Mouse (Mus musculus): ENCODE measurements around the gene Krt222.

Gene Krt222

DNA sequence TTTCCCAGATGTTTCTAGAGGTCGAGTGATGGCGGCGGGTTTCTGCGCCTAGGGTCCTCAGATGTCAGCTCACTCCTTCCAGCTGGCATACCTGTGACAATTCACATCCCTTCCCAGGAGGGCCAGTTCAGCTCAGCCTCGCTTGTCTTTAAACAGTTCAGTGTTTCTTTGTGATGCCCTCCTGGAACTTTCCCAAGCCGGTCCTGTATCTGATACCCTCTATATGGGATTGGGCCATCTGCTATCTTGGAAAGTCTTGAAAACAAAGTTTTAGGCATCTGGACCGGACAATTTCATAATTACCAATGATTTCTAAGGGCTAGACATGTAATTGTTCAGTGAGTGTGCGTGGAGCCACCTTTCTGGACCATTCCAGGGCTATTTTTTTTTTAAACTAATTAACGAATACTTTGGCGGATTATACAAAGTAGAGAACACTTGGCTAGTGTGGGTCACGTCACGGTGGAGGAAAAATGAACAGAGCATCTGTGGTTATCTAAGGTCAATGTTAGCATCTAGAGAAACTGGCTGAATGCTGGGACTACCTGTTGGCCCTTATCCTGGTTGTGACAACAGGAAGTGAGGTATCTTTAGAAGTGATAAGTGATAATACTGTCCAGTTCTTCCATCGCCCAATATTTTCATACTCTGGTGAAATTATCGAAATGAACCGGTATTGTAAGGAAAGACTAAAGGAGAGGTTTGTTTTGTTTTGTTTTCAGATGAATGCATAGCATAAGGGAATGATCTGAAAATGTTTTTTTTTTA is 12.7 kb downstream of the Krt222 start:
- no peak for DNase-seq

DNA sequence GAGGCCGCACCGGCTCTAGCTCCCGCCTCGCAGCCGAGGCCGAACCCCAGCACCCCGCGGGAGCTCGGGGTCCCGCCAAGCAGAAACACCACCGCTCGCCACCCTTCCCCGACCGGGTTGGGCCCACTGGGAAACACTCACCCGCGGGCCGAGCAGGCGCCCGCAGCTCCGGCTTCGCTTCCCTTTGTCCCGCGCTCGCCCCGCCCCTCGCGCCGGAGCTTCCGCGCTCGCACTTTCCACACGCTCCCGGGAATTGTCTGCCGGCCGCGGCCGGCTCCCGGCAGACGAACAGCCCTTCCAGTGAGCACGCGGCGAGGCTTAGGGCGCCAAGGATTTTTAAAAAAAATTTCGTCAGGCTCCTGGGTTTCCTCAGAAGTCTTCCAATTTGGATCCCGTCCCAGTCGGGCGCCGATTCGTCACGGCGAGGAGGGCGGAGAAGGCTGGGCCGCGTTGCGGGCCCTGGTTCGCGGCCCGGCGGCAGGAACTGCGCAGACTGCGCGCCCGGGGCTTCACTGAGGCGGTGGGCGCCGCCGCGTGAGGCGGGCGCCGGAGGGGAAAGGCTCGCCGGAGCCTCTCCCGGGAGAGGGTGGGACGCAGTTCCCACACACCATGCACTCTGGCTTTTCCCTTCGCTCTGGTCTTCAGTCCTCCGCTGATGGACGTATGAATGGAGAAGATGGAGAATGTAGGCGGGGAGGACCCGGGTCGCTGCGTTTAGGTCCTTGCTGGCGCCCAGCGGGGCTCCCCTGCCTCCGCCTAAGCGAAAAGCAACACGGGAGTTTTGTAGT is 13.4 kb downstream of the Krt222 start, which contains the start of gene Smarce1:
Smarce1 (minus strand) TSS at position 757 of the 788 bp plus-strand sequence.
- DNase-seq: peak; percentile 92

DNA sequence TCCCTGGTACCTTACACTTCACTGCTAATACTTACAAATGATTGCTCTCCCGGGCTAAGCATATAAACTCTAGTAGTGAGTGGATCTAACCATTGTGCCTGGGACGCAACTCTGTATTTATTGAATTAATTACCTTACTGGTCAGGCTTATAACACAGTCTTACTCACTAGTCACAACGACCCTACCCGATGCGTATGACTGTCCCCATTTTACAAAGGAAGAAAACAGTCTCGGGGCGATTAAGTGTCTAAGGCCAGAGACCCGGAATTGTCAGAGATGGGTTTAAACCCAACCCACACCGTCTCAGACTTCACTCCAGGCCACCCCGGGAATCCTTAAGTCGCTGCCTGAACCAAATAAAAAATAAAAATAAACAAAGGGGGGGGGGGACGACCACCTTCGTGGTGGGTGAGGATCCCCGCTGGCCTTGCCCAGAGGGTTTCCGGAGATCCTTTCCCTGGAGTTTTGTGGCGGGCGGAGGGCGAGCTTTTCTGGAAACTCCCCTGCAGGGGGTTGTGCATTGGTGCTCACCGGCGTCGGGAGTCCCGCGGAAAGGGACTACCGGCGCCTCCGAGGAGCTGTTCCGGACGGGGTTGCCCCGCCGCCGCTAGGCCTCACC is 14.1 kb downstream of the Krt222 start:
- peak; percentile 45 for DNase-seq

DNA sequence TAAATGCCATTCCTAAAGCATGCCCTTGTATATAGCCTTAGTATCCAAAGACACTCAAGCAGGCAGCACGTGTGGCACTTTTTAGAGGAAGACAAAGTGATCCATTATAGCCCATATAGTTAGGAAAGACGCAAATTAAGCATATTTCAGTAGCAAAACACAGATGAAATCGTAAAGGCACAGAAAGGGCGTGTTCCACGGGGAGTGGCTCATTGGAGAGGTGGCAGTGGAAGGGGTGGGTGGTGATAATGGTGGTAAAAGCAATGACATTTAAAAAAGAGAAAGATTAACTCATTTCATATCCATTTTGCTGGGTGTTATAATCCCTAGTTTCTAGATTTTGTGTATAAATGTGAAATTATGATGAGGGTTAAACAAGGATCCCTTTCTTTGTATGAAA is 17.6 kb downstream of the Krt222 start:
- no peak for DNase-seq

- no peak for DNase-seq
These were observed 20.6 kb downstream of the Krt222 start for GRCm38 (mm10) chr11:99223310-99223709.

GRCm38 (mm10) chr11:99221811-99222210 is 22.1 kb downstream of the Krt222 start:
- DNase-seq: no peak

GRCm38 (mm10) chr11:99217248-99217986 is 26.5 kb downstream of the Krt222 start:
- no peak for DNase-seq

GRCm38 (mm10) chr11:99216181-99216580 is 27.7 kb downstream of the Krt222 start:
- no peak for DNase-seq

- DNase-seq: no peak
These were observed 31.2 kb downstream of the Krt222 start for GRCm38 (mm10) chr11:99212693-99213092.

- DNase-seq: no peak
These were observed 31.9 kb downstream of the Krt222 start for GRCm38 (mm10) chr11:99211964-99212363.

DNA sequence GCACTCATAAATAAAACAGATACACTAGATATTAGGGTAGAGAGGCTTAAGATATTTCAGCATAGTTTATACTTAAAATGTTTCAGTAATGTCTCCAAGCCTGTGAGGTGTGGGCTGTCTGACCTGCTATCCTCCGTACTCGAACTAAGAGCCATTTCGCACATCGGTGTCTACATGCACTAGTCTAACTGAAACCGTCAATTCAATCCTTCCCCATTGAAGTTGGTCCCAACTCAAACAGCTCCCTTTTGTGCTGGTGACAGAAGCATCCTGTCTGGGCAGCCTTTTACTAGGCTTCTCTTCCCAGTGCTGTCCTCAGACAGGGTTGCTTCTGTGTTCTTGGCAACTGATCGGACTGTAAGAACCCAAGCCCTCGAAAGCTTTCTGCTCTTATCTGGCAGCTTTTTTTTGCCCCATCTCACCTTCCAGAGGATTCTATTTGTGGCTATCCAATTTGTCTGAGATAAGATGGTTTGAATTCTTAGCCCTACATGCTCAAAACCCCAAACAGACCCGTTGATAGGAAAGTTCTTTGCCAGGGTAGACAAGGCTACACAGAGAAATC is 35.7 kb downstream of the Krt222 start:
- no peak for DNase-seq

GRCm38 (mm10) chr11:99207449-99207848 is 36.4 kb downstream of the Krt222 start:
- no peak for DNase-seq

GRCm38 (mm10) chr11:99206954-99207353 is 36.9 kb downstream of the Krt222 start:
- peak; percentile 44 for DNase-seq

- DNase-seq: peak; percentile 60
These were observed 54.7 kb downstream of the Krt222 start for GRCm38 (mm10) chr11:99189154-99189582.

DNA sequence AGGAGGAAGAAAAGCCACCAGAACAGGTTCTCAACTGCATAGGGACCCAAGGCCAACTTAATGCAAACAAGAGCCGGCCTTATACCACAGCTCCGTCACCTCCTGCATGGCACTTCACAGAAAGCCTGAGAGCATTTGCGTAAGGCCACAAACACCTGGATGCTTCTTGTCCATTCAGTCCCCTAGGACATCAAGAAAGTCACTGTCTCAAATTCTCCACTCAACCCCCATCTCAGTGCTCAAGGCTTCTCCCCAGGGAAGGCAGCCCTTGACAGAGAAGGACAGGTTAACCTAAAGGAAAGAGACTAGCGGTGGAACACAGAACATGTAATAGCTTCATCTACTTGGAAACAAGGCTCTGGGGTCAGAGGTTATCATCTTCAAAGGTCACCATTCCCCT is 56.5 kb downstream of the Krt222 start:
- DNase-seq: no peak

DNA sequence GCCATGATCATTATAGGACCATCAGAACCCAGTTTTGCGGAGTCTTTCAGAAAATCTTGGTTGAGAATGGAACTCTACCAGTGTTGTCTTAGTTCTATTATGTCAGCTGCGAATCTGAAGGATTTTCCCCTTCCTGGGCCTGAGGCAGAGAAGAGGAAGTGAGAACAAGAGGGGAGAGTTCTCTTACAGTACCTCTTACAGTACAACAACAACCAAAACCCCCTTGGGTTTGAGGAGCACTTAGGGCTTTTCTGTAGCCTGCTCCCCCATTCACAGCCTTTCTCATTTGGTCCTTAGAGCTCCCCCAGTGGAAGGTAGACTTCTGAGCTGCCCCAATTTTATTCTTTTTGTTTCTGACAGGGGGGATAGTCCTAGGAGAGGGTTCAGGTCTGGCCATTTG is 57.0 kb downstream of the Krt222 start:
- DNase-seq: no peak
